Mouse (Mus musculus): ENCODE measurements at regions not wholly inside any gene's neighbourhood (a gene's known extent, or its start where the extent isn't known, plus 50 kb on each side); places are given as distances from the start of the nearest gene placed in this dataset.

DNA sequence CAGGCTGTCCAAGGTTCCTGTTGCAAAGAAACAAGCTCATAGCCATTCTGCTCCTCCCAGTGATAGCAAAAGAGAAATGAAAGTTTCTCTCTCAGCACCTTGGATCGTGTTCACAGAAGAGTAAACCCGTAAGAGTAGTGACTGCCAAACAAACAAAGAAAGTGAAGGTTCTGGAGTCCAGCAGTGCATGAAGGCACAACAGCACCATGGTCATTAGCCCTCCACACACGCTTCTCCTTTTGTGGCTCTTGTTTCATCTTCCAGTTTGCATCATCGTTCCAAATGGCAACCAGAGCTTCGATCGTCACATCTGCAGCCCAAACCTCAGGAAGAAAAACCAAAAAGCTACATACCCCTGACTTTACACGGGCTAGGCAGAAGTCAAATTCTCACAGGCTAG, 74.4 kb upstream of the Itga4 start:
- TF ChIP-seq GATA1 (IDR thresholded peaks at IDR 0.05; ENCODE audit: low read length), result no peak
- TF ChIP-seq TAL1 (IDR thresholded peaks at IDR 0.05; ENCODE audit: low read length), result no peak

Measured in erythroblast, embryonic 14.5 days (primary cell).